Mouse (Mus musculus) hindbrain, embryonic 14.5 days (tissue): ENCODE measurements at regions not wholly inside any gene's neighbourhood (a gene's known extent, or its start where the extent isn't known, plus 50 kb on each side); places are given as distances from the start of the nearest gene placed in this dataset.

Source experiments
- ATAC-seq: fragments of 200-750 bp; cut with Nextera tagmentation; 2 replicates; pipeline ENCODE4 v1.8.0; 2017; ENCODE audit warnings: moderate number of reproducible peaks, mild to moderate bottlenecking, moderate TSS enrichment, moderate library complexity; ENCODE audit not compliant: low FRiP score
- DNase-seq: peaks from one replicate; pipeline ENCODE4 v3.0.0-alpha.2; 2015; ENCODE audit warnings: low spot score
- H3K27ac ChIP-seq: fragments of 300-500 bp; sonication (generic); 2 replicates; pipeline ENCODE4 v1.5.1; 2014; ENCODE audit warnings: mild to moderate bottlenecking, moderate library complexity
- H3K27me3 ChIP-seq: fragments of 300-500 bp; sonication (generic); 2 replicates; pipeline ENCODE4 v1.6.1; 2014; ENCODE audit warnings: mild to moderate bottlenecking, low read length, mixed read lengths; ENCODE audit not compliant: control insufficient read depth, insufficient read depth
- H3K36me3 ChIP-seq: fragments of 300-500 bp; sonication (generic); replicated peaks from 2 replicates; pipeline ENCODE4 v1.6.1; 2014; ENCODE audit not compliant: control insufficient read depth, insufficient read depth
- H3K4me1 ChIP-seq: fragments of 300-500 bp; sonication (generic); replicated peaks from 2 replicates; pipeline ENCODE4 v1.6.1; 2014; ENCODE audit warnings: antibody characterized with exemption, low read length, mixed read lengths; ENCODE audit not compliant: control insufficient read depth, insufficient read depth
- H3K4me2 ChIP-seq: fragments of 300-500 bp; sonication (generic); replicated peaks from 2 replicates; pipeline ENCODE4 v1.6.1; 2014; ENCODE audit warnings: mild to moderate bottlenecking, moderate library complexity
- H3K4me3 ChIP-seq: fragments of 300-500 bp; sonication (generic); replicated peaks from 2 replicates; pipeline ENCODE4 v1.5.1; 2014; ENCODE audit warnings: mild to moderate bottlenecking, low read length
- H3K9ac ChIP-seq: fragments of 300-500 bp; sonication (generic); 2 replicates; pipeline ENCODE4 v1.6.1; 2014
- H3K9me3 ChIP-seq: fragments of 300-500 bp; sonication (generic); 2 replicates; pipeline ENCODE4 v1.6.1; 2016; ENCODE audit warnings: low read length; ENCODE audit not compliant: control insufficient read depth
- WGBS: fragments of 180-500 bp; shearing (Covaris S2); extraction: QIAGEN DNeasy Blood & Tissue Kit; methylation state at CpG from one replicate; pipeline ENCODE4 v1.1.7; 2014; 5-methylcytosine and 5-hydroxymethylcytosine counted together

- Histone ChIP-seq H3K27me3 (no peaks in the 10 kb centered on the region), H3K4me1 (no peaks in the 10 kb centered on the region), H3K36me3 (no peaks in the 10 kb centered on the region), H3K4me3 (no peak overlapping the region), H3K4me2 (no peak overlapping the region), H3K9ac (no peak overlapping the region), H3K9me3 (no peaks in the 10 kb centered on the region), H3K27ac (no peak overlapping the region)
- DNase-seq: no peak
- no peak for ATAC-seq
- WGBS: 84% methylated on average over 12 of the region's 12 CpGs
Observed at GRCm38 (mm10) chr1:36010834-36011233, 57.4 kb upstream of the Hs6st1 start.

GRCm38 (mm10) chr1:36012081-36012765 lies 56.0 kb upstream of the Hs6st1 start:
- Histone ChIP-seq H3K27me3 (no peaks in the 10 kb centered on the region), H3K9ac (no peak overlapping the region), H3K36me3 (no peaks in the 10 kb centered on the region), H3K27ac (no peak overlapping the region), H3K4me2 (no peak overlapping the region), H3K9me3 (no peaks in the 10 kb centered on the region), H3K4me1 (0 out of 2 replicates have a peak, but pooled peaks cover 5% of the 10 kb centered on the region), H3K4me3 (no peak overlapping the region)
- 85% methylated on average over 9 of the region's 9 CpGs for whole genome bisulfite sequencing
- DNase-seq: no peak
- ATAC-seq: no peak

GRCm38 (mm10) chr1:36013823-36014341 lies 54.3 kb upstream of the Hs6st1 start:
- Histone ChIP-seq H3K9me3 (no peaks in the 10 kb centered on the region), H3K9ac (no peak overlapping the region), H3K4me3 (no peak overlapping the region), H3K27ac (no peak overlapping the region), H3K27me3 (no peaks in the 10 kb centered on the region), H3K4me2 (no peak overlapping the region), H3K4me1 (0 out of 2 replicates have a peak, but pooled peaks cover 5% of the 10 kb centered on the region), H3K36me3 (no peaks in the 10 kb centered on the region)
- no peak for ATAC-seq
- DNase-seq: no peak
- WGBS: 38% methylated on average over 11 of the region's 11 CpGs

GRCm38 (mm10) chr1:36014372-36014771 lies 53.8 kb upstream of the Hs6st1 start:
- Histone ChIP-seq H3K4me1 (0 out of 2 replicates have a peak, but pooled peaks cover 5% of the 10 kb centered on the region), H3K4me3 (no peak overlapping the region), H3K27ac (no peak overlapping the region), H3K9ac (no peak overlapping the region), H3K4me2 (no peak overlapping the region), H3K27me3 (no peaks in the 10 kb centered on the region), H3K9me3 (no peaks in the 10 kb centered on the region), H3K36me3 (no peaks in the 10 kb centered on the region)
- no peak for ATAC-seq
- DNase-seq: no peak
- 70% methylated on average over 7 of the region's 7 CpGs for WGBS

GRCm38 (mm10) chr1:36015210-36015609 lies 53.0 kb upstream of the Hs6st1 start:
- 0 out of 2 replicates have a peak, but pooled peaks cover 5% of the 10 kb centered on the region for H3K4me1 ChIP-seq
- DNase-seq (no peak), ATAC-seq (no peak)
- no peak overlapping the region for H3K27ac ChIP-seq
- no peak overlapping the region for H3K4me3 ChIP-seq
- H3K36me3 ChIP-seq: no peaks in the 10 kb centered on the region
- WGBS: 90% methylated on average over 5 of the region's 5 CpGs
- no peak overlapping the region for H3K9ac ChIP-seq
- no peaks in the 10 kb centered on the region for H3K9me3 ChIP-seq
- H3K27me3 ChIP-seq: no peaks in the 10 kb centered on the region
- H3K4me2 ChIP-seq: no peak overlapping the region

GRCm38 (mm10) chr1:36016566-36016965 lies 51.6 kb upstream of the Hs6st1 start:
- no peaks in the 10 kb centered on the region for H3K36me3 ChIP-seq
- H3K27ac ChIP-seq: no peak overlapping the region
- no peak for ATAC-seq
- H3K27me3 ChIP-seq: no peaks in the 10 kb centered on the region
- H3K9me3 ChIP-seq: no peaks in the 10 kb centered on the region
- H3K4me2 ChIP-seq: no peak overlapping the region
- DNase-seq: no peak
- H3K9ac ChIP-seq: no peak overlapping the region
- H3K4me1 ChIP-seq: 0 out of 2 replicates have a peak, but pooled peaks cover 5% of the 10 kb centered on the region
- WGBS: 34% methylated on average over 4 of the region's 4 CpGs
- H3K4me3 ChIP-seq: no peak overlapping the region

GRCm38 (mm10) chr1:36017061-36017461 lies 51.1 kb upstream of the Hs6st1 start:
- H3K27me3 ChIP-seq: no peaks in the 10 kb centered on the region
- no peak overlapping the region for H3K27ac ChIP-seq
- H3K4me1 ChIP-seq: 0 out of 2 replicates have a peak, but pooled peaks cover 5% of the 10 kb centered on the region
- H3K4me2 ChIP-seq: no peak overlapping the region
- DNase-seq: no peak
- no peak overlapping the region for H3K4me3 ChIP-seq
- ATAC-seq: no peak
- H3K9me3 ChIP-seq: no peaks in the 10 kb centered on the region
- no peaks in the 10 kb centered on the region for H3K36me3 ChIP-seq
- 15% methylated on average over 7 of the region's 7 CpGs for WGBS
- no peak overlapping the region for H3K9ac ChIP-seq

- Histone ChIP-seq H3K4me3 (no peak overlapping the region), H3K27me3 (no peaks in the 10 kb centered on the region), H3K9ac (no peak overlapping the region), H3K27ac (no peak overlapping the region), H3K4me2 (no peak overlapping the region), H3K4me1 (0 out of 2 replicates have a peak, but pooled peaks cover 5% of the 10 kb centered on the region), H3K36me3 (no peaks in the 10 kb centered on the region), H3K9me3 (no peaks in the 10 kb centered on the region)
- DNase-seq (no peak), ATAC-seq (no peak)
- WGBS: 55% methylated on average over 3 of the region's 3 CpGs
Observed at GRCm38 (mm10) chr1:36017656-36018055, 50.5 kb upstream of the Hs6st1 start.
